Mouse (Mus musculus) bone marrow, adult 2 months (tissue): ENCODE results near the gene Hnrnpa2b1. TPM values are rescaled to one million over a fixed set of nuclear protein-coding genes. Genes with fewer than 3 reads are reported as not detected.

Experiments
- H3K27ac ChIP-seq: fragments of 200-500 bp; 2 replicates; pipeline ENCODE4 v1.5.1; 2012; ENCODE audit warnings: low read depth, mild to moderate bottlenecking, control low read depth, inconsistent platforms, low read length; ENCODE audit not compliant: control insufficient read depth, poor library complexity, insufficient read depth
- H3K4me1 ChIP-seq: fragments of 200-500 bp; 2 replicates; pipeline ENCODE4 v1.6.1; 2011; ENCODE audit warnings: low read length; ENCODE audit not compliant: control insufficient read depth, insufficient read depth
- H3K4me3 ChIP-seq: fragments of 200-500 bp; replicated peaks from 2 replicates; pipeline ENCODE3; 2011; ENCODE audit warnings: mild to moderate bottlenecking, low read depth, low read length, control low read depth; ENCODE audit not compliant: control insufficient read depth
- CTCF ChIP-seq: fragments of 200-500 bp; IDR thresholded peaks from 2 replicates; pipeline ENCODE4 v1.5.1; 2011; ENCODE audit warnings: low read length, control low read depth; ENCODE audit not compliant: control insufficient read depth, insufficient read depth
- POLR2A ChIP-seq: fragments of 200-500 bp; IDR thresholded peaks from 2 replicates; pipeline ENCODE4 v1.6.1; 2011; ENCODE audit warnings: low read depth, mild to moderate bottlenecking, control low read depth, low read length, borderline replicate concordance; ENCODE audit not compliant: control insufficient read depth
- WGBS: fragments of 180-500 bp; shearing (Covaris S2); methylation state at CpG from one replicate; pipeline ENCODE4 v1.1.7; 2018; 5-methylcytosine and 5-hydroxymethylcytosine counted together
- polyA plus RNA-seq: library from polyadenylated mRNA; stranded (reverse); fragments of >200 nt; gene quantifications from 2 replicates; pipeline ENCODE4 v1.2.4, GENCODE M21; 2011; ENCODE audit warnings: low replicate concordance; ENCODE audit not compliant: missing spikeins, insufficient read depth, insufficient read length

Hnrnpa2b1 gene
- polyA plus RNA-seq, 1 experiment, result 1,239 TPM

DNA sequence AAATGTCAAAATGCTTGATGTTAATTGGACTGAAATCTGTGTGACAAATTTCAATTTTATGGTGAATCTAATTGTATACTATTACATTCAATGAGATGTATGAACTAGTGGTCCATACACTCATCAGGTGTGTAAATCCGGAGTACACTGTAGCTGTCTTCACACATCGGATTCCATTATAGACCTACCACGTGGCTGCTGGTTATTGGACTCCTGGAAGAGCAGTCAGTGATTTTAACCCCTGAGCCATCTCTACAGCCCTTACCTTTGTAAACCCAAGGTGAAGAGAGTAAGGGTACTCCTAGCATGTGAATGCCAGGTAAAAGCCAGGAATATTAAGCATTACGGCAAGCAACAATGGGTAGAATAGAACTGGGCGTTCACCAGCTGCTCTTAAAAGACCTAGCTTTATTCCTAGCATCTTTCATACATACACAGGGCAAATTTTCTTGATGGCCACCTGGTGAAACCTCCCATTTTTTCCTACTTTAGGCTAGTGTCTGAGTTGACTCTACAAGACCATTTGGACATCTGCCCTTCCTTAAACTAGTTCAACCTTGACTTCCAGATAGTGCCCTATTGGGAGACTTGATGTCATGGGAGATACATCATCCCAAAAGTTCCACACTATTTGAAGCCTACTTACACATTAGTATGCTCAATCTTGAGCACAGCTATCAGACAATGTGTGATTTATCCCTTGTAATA, 10.2 kb downstream of the Hnrnpa2b1 start:
- H3K4me1 ChIP-seq, result no peaks in the 10 kb centered on the region
- 91% methylated on average over 5 of the region's 5 CpGs for whole genome bisulfite sequencing
- no peak for TF ChIP-seq CTCF
- TF ChIP-seq POLR2A, result no peak
- no peak overlapping the region for H3K4me3 ChIP-seq
- H3K27ac ChIP-seq, result no peak overlapping the region

DNA sequence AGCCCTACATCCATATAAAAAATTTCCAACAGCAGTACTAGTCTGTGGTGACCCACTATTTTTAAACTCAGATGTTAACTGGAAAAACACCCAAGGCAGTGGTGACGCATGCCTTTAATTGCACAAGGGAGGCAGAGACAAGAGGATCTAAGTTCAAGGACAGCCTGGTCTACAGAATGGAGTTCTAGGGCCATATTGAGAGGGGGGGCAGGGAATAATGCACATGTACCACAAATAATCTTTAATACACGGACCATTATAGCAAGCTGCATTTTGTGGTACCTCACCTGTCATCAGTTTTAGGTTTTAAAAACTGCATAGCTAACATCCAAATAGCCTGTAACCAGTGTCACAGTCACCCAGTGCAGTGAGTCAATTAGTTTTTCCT, 10.8 kb downstream of the Hnrnpa2b1 start:
- Histone ChIP-seq H3K4me1 (no peaks in the 10 kb centered on the region), H3K27ac (no peak overlapping the region), H3K4me3 (no peak overlapping the region)
- WGBS, result 64% methylated on average over 2 of the region's 2 CpGs
- TF ChIP-seq POLR2A (no peak), CTCF (no peak)

DNA sequence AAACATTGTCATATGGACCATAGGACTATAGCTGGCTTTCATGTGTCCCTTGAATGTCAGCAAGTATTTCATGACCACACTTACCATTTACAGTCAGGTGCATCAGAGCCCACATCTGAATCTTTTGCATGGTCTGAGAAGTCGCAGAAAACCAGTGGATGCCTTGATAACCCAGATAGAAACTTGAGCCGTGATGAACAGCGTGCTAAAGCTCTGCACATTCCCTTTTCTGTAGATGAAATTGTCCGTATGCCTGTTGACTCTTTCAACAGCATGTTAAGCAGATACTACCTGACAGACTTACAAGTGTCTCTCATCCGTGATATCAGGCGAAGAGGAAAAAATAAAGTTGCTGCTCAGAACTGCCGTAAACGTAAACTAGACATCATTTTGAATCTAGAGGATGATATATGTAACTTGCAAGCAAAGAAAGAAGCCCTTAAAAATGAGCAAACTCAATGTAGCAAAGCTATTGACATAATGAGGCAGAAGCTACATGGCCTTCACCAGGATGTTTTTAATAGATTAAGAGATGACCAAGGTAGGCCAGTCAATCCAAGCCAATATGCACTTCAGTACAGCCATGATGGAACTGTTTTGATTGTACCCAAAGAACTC, 11.8 kb downstream of the Hnrnpa2b1 start:
- WGBS, result 79% methylated on average over 8 of the region's 8 CpGs
- H3K4me1 ChIP-seq, result no peaks in the 10 kb centered on the region
- TF ChIP-seq CTCF (no peak), POLR2A (no peak)
- no peak overlapping the region for H3K27ac ChIP-seq
- no peak overlapping the region for H3K4me3 ChIP-seq

DNA sequence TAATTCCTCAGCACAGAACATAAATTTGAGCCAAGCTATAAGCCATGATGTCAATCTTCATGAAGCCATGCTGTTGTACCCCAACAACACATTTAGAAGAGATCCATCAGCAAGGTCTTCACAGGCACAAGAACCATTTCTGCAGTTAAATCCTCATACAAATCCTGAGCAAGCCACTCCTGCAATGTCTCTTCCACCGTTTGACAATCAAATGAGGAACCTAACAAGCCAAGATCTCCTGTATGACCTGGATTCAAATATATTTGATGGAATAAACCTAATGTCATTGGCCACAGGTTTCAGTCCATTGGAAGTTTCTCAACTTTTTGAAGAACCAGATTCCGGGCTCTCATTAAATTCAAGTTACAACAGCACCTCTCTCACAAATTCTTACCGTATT, 12.4 kb downstream of the Hnrnpa2b1 start:
- Histone ChIP-seq H3K27ac (no peak overlapping the region), H3K4me3 (no peak overlapping the region), H3K4me1 (no peaks in the 10 kb centered on the region)
- TF ChIP-seq CTCF (no peak), POLR2A (no peak)
- WGBS, result 67% methylated on average over 3 of the region's 3 CpGs

DNA sequence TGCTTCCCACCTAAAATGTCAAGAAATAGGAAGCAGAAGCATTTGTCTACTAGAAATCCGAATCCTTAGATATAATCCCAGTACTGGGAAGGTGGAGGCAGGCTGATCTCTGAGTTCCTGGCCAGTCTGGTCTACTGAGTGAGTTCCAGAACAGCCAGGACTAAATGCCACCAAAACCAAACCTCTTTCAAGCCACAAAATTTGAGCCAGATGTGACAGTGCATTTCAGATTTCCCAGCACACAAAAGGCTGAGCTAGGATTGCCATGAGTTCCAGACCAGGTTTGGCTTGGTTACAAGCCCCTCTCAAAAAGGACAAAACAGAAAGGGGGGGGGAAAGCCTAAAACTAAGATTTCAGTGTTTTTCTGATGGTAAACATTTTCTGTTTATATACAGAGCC, 13.5 kb downstream of the Hnrnpa2b1 start:
- no peak overlapping the region for H3K4me3 ChIP-seq
- H3K4me1 ChIP-seq, result no peaks in the 10 kb centered on the region
- WGBS, result 67% methylated on average over 1 of the region's 1 CpGs
- no peak overlapping the region for H3K27ac ChIP-seq
- TF ChIP-seq POLR2A, result no peak
- no peak for TF ChIP-seq CTCF

DNA sequence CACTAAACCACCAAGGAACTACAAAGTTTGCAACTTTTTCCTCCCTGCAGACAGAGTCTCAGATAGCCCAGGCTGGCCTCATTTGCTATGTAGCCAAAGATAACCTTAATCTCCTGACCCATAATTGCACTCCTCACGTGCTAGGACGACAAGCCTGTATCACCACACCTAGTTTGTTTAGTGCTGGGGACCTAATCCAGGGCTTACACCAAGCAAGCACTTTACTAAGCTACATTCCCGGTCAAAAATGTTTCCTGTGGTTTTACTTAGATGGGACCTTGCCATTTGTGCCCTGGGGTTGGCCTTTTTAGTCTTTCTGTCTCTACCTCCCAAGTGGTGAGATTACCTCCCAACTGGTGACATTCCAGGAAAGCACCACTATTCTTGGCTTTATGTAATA, 14.7 kb downstream of the Hnrnpa2b1 start:
- Histone ChIP-seq H3K27ac (no peak overlapping the region), H3K4me3 (no peak overlapping the region), H3K4me1 (no peaks in the 10 kb centered on the region)
- TF ChIP-seq POLR2A (no peak), CTCF (no peak)
- WGBS, result 32% methylated on average over 3 of the region's 3 CpGs

DNA sequence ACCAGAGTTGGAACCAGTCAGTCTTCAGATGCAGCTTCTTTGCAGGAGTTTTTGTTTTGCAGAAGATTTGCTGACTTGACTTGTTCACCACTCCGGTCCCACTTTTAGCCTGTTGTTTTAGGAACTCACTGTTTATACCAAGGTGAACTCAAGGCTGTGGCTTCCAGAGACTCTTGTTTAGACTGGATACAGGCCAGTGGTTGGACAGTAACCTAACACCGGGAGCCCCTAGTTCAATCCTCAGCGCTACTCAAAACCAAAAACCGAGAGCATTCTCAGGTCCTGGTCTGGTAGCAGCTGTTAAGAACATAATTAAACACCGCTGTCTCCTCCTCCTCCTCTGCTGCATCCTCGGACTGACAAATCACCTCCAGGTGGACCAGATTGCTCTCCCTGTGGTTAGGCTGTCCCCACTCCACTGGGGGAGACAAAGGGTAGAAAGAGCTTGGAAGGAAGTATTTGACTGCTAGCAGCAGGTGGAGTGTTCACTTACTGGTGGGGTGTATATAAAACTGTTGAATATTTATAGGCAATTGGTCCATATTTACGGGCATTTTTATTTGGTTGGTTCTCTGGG, 16.7 kb downstream of the Hnrnpa2b1 start:
- TF ChIP-seq POLR2A (no peak), CTCF (no peak)
- H3K4me3 ChIP-seq, result no peak overlapping the region
- no peak overlapping the region for H3K27ac ChIP-seq
- 79% methylated on average over 7 of the region's 7 CpGs for WGBS
- no peaks in the 10 kb centered on the region for H3K4me1 ChIP-seq

DNA sequence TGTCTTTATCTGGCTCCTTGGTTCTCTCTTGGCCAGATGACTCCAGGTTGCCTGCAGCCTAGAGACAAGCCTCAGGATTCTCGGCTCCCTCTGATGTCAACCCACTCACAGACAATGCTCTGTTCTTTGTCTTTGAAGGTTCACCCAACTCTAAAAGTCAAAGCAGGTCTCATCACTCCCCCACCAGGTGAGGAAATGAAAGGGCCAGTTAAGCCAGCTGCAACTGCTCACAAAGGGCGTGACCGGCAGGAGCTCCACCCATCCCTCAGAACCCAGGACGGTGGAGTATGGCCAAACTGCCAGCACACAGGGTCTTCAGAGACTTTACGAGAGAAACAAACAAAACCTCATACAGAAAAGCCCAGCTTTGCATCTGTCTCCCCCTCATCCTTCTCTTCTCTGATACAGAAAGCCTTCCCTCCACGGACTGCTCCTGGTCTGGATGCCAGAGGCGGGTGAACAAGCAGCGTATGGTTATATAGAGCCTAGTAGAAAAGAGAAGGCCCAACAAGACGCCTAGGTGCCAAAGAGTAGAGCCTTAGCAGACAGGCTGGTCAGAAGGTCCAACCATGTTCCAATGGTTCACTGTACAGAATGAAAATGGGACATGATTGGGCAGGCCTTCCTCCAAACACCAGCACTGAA, 27.4 kb downstream of the Hnrnpa2b1 start:
- H3K27ac ChIP-seq, result no peak overlapping the region
- H3K4me3 ChIP-seq, result no peak overlapping the region
- no peaks in the 10 kb centered on the region; the same call in none of the 2 replicates for H3K4me1 ChIP-seq
- no peak for TF ChIP-seq CTCF
- no peak for TF ChIP-seq POLR2A
- 74% methylated on average over 9 of the region's 9 CpGs for WGBS
